Mouse (Mus musculus) small intestine, adult 2 months (tissue): ENCODE measurements at regions not wholly inside any gene's neighbourhood (a gene's known extent, or its start where the extent isn't known, plus 50 kb on each side); places are given as distances from the start of the nearest gene placed in this dataset.

ENCODE experiments used
- H3K27ac ChIP-seq: fragments of 200-500 bp; 2 replicates; pipeline ENCODE4 v1.5.1; 2012; ENCODE audit warnings: low read depth, low read length, control low read depth, inconsistent platforms; ENCODE audit not compliant: insufficient read depth
- H3K27me3 ChIP-seq: fragments of 200-500 bp; 2 replicates; pipeline ENCODE4 v1.6.1; 2012; ENCODE audit warnings: mild to moderate bottlenecking, moderate library complexity, low read length, inconsistent platforms; ENCODE audit not compliant: control insufficient read depth, insufficient read depth
- H3K36me3 ChIP-seq: fragments of 200-500 bp; 2 replicates; pipeline ENCODE4 v1.6.1; 2012; ENCODE audit warnings: mild to moderate bottlenecking, low read length, control low read depth, inconsistent platforms; ENCODE audit not compliant: control insufficient read depth, insufficient read depth
- H3K4me1 ChIP-seq: fragments of 200-500 bp; 2 replicates; pipeline ENCODE4 v1.6.1; 2012; ENCODE audit warnings: low read length, inconsistent platforms, mixed read lengths; ENCODE audit not compliant: control insufficient read depth, insufficient read depth, insufficient read length
- H3K4me3 ChIP-seq: fragments of 200-500 bp; 2 replicates; pipeline ENCODE4 v1.5.1; 2012; ENCODE audit warnings: low read depth, mild to moderate bottlenecking, control low read depth, inconsistent platforms, low read length, moderate library complexity
- CTCF ChIP-seq: fragments of 200-500 bp; IDR thresholded peaks from 2 replicates; pipeline ENCODE4 v1.5.1; 2012; ENCODE audit warnings: low read depth, mild to moderate bottlenecking, control low read depth, inconsistent platforms, low read length, moderate library complexity, mixed read lengths; ENCODE audit not compliant: insufficient replicate concordance, insufficient read length; ENCODE audit errors: extremely low read depth
- POLR2A ChIP-seq: fragments of 200-500 bp; IDR thresholded peaks from 2 replicates; pipeline ENCODE4 v1.6.1; 2012; ENCODE audit warnings: low read depth, mild to moderate bottlenecking, control low read depth, inconsistent platforms, low read length, moderate library complexity
- WGBS: fragments of 180-500 bp; shearing (Covaris S2); methylation state at CpG from one replicate; pipeline ENCODE4 v1.1.7; 2018; 5-methylcytosine and 5-hydroxymethylcytosine counted together

- TF ChIP-seq CTCF = no peak
- TF ChIP-seq POLR2A = no peak
- Histone ChIP-seq H3K4me1 (no peaks in the 10 kb centered on the region), H3K4me3 (no peak overlapping the region), H3K27me3 (no peaks in the 10 kb centered on the region), H3K27ac (no peak overlapping the region), H3K36me3 (no peaks in the 10 kb centered on the region)
- WGBS = 82% methylated on average over 11 of the region's 11 CpGs
Observed at GRCm38 (mm10) chr15:87353886-87354285, 190.2 kb upstream of the Fam19a5 start.

GRCm38 (mm10) chr15:87360457-87360856 is 183.6 kb upstream of the Fam19a5 start:
- 67% methylated on average over 3 of the region's 3 CpGs for WGBS

GRCm38 (mm10) chr15:87365712-87366361 is 178.3 kb upstream of the Fam19a5 start:
- Histone ChIP-seq H3K27ac (no peak overlapping the region), H3K4me3 (no peak overlapping the region), H3K27me3 (no peaks in the 10 kb centered on the region), H3K4me1 (no peaks in the 10 kb centered on the region), H3K36me3 (no peaks in the 10 kb centered on the region)
- no peak for TF ChIP-seq CTCF
- TF ChIP-seq POLR2A = no peak
- 50% methylated on average over 8 of the region's 8 CpGs for WGBS

More at GRCm38 (mm10) chr15:87360457-87360856, 183.6 kb upstream of the Fam19a5 start:
- no peak for TF ChIP-seq CTCF
- no peak for TF ChIP-seq POLR2A
- no peaks in the 10 kb centered on the region for H3K36me3 ChIP-seq
- H3K27ac ChIP-seq = no peak overlapping the region
- H3K27me3 ChIP-seq = no peaks in the 10 kb centered on the region
- H3K4me1 ChIP-seq = no peaks in the 10 kb centered on the region
- H3K4me3 ChIP-seq = no peak overlapping the region

GRCm38 (mm10) chr15:87367381-87367780 is 176.7 kb upstream of the Fam19a5 start:
- Histone ChIP-seq H3K27ac (no peak overlapping the region), H3K27me3 (no peaks in the 10 kb centered on the region), H3K4me1 (no peaks in the 10 kb centered on the region), H3K36me3 (no peaks in the 10 kb centered on the region), H3K4me3 (no peak overlapping the region)
- TF ChIP-seq POLR2A = no peak
- no peak for TF ChIP-seq CTCF
- WGBS = 46% methylated on average over 5 of the region's 5 CpGs

GRCm38 (mm10) chr15:87369381-87369780 is 174.7 kb upstream of the Fam19a5 start:
- no peaks in the 10 kb centered on the region for H3K27me3 ChIP-seq
- TF ChIP-seq CTCF (no peak), POLR2A (no peak)
- no peaks in the 10 kb centered on the region for H3K36me3 ChIP-seq
- H3K4me1 ChIP-seq = no peaks in the 10 kb centered on the region
- 82% methylated on average over 3 of the region's 3 CpGs for WGBS
- no peak overlapping the region for H3K4me3 ChIP-seq
- H3K27ac ChIP-seq = no peak overlapping the region

- Histone ChIP-seq H3K27ac (no peak overlapping the region), H3K4me3 (no peak overlapping the region), H3K36me3 (no peaks in the 10 kb centered on the region), H3K27me3 (no peaks in the 10 kb centered on the region), H3K4me1 (no peaks in the 10 kb centered on the region)
- no peak for TF ChIP-seq CTCF
- 83% methylated on average over 9 of the region's 9 CpGs for WGBS
Observed at GRCm38 (mm10) chr15:87369836-87370235, 174.3 kb upstream of the Fam19a5 start.

- no peak for TF ChIP-seq CTCF
- TF ChIP-seq POLR2A = no peak
- H3K27me3 ChIP-seq = no peaks in the 10 kb centered on the region
- no peak overlapping the region for H3K4me3 ChIP-seq
- 67% methylated on average over 7 of the region's 7 CpGs for WGBS
- no peaks in the 10 kb centered on the region for H3K36me3 ChIP-seq
- no peak overlapping the region for H3K27ac ChIP-seq
- no peaks in the 10 kb centered on the region for H3K4me1 ChIP-seq
Observed at GRCm38 (mm10) chr15:87370761-87371160, 173.3 kb upstream of the Fam19a5 start.

- 74% methylated on average over 13 of the region's 13 CpGs for WGBS
- no peak overlapping the region for H3K27ac ChIP-seq
Observed at GRCm38 (mm10) chr15:87374670-87375069, 169.4 kb upstream of the Fam19a5 start.

More at GRCm38 (mm10) chr15:87374670-87375069, 169.4 kb upstream of the Fam19a5 start:
- Histone ChIP-seq H3K4me1 (no peaks in the 10 kb centered on the region), H3K27me3 (no peaks in the 10 kb centered on the region), H3K4me3 (no peak overlapping the region), H3K36me3 (no peaks in the 10 kb centered on the region)
- TF ChIP-seq POLR2A (no peak), CTCF (no peak)
